Mouse (Mus musculus) intestine, embryonic 14.5 days (tissue): ENCODE measurements around the gene Trpv6. TPM values are rescaled to one million over a fixed set of nuclear protein-coding genes. Genes with fewer than 3 reads are reported as not detected.
A peak's percentile ranks its signal among the peaks of the same experiment; 100 is the strongest.

ENCODE experiments used
- ATAC-seq: fragments of 200-750 bp; cut with Nextera tagmentation; replicated peaks from 2 replicates; pipeline ENCODE4 v1.8.0; 2017; ENCODE audit warnings: low read depth, moderate number of reproducible peaks, moderate TSS enrichment, moderate library complexity; ENCODE audit not compliant: low FRiP score, low TSS enrichment
- DNase-seq: peaks from one replicate; pipeline ENCODE4 v3.0.0-alpha.2; 2018; ENCODE audit warnings: low spot score
- H3K27ac ChIP-seq: fragments of 300-500 bp; sonication (generic); 2 replicates; pipeline ENCODE4 v1.5.1; 2014; ENCODE audit warnings: low read depth, mild to moderate bottlenecking, control low read depth
- H3K27me3 ChIP-seq: fragments of 300-500 bp; sonication (generic); replicated peaks from 2 replicates; pipeline ENCODE4 v1.6.1; 2014; ENCODE audit warnings: low read length, control low read depth; ENCODE audit not compliant: control insufficient read depth, insufficient read depth
- H3K36me3 ChIP-seq: fragments of 300-500 bp; sonication (generic); 2 replicates; pipeline ENCODE4 v1.6.1; 2014; ENCODE audit warnings: low read length, control low read depth; ENCODE audit not compliant: control insufficient read depth, insufficient read depth
- H3K4me1 ChIP-seq: fragments of 300-500 bp; sonication (generic); replicated peaks from 2 replicates; pipeline ENCODE4 v1.6.1; 2014; ENCODE audit warnings: low read length, control low read depth, mixed read lengths; ENCODE audit not compliant: control insufficient read depth, insufficient read depth
- H3K4me2 ChIP-seq: fragments of 300-500 bp; sonication (generic); 2 replicates; pipeline ENCODE4 v1.6.1; 2014; ENCODE audit warnings: low read length
- H3K4me3 ChIP-seq: fragments of 300-500 bp; sonication (generic); 2 replicates; pipeline ENCODE4 v1.5.1; 2014; ENCODE audit warnings: low read depth, low read length, control low read depth, mixed read lengths
- H3K9ac ChIP-seq: fragments of 300-500 bp; sonication (generic); 2 replicates; pipeline ENCODE4 v1.6.1; 2014; ENCODE audit warnings: mild to moderate bottlenecking, low read length
- H3K9me3 ChIP-seq: fragments of 300-500 bp; sonication (generic); 2 replicates; pipeline ENCODE4 v1.6.1; 2016; ENCODE audit warnings: low read length, control low read depth; ENCODE audit not compliant: control insufficient read depth
- WGBS: fragments of 180-500 bp; shearing (Covaris S2); extraction: QIAGEN DNeasy Blood & Tissue Kit; methylation state at CpG from one replicate; pipeline ENCODE4 v1.1.7; 2014; 5-methylcytosine and 5-hydroxymethylcytosine counted together
- polyA plus RNA-seq: library from polyadenylated mRNA; unstranded; fragments of >200 nt; fragmentation: Nextera tagmentation; extraction: Ambion mirVana; gene quantifications from 2 replicates; pipeline ENCODE4 v1.2.1, GENCODE M21; 2014

Trpv6 gene
- polyA plus RNA-seq, 1 experiment from 2014 or later = 0.58 TPM

GRCm38 (mm10) chr6:41654648-41655047 lies 18.4 kb upstream of the Trpv6 start:
- Histone ChIP-seq H3K36me3 (no peaks in the 10 kb centered on the region), H3K9me3 (no peaks in the 10 kb centered on the region), H3K9ac (no peak overlapping the region), H3K27ac (no peak overlapping the region), H3K4me2 (no peak overlapping the region), H3K4me3 (no peak overlapping the region), H3K27me3 (no peaks in the 10 kb centered on the region), H3K4me1 (no peaks in the 10 kb centered on the region)
- ATAC-seq (no peak), DNase-seq (no peak)
- WGBS = 82% methylated on average over 8 of the region's 8 CpGs

- no peak overlapping the region for H3K4me3 ChIP-seq
- H3K4me1 ChIP-seq = no peaks in the 10 kb centered on the region
- no peaks in the 10 kb centered on the region for H3K36me3 ChIP-seq
- no peaks in the 10 kb centered on the region for H3K9me3 ChIP-seq
- H3K27me3 ChIP-seq = no peaks in the 10 kb centered on the region
- H3K9ac ChIP-seq = no peak overlapping the region
- ATAC-seq (no peak), DNase-seq (no peak)
- 94% methylated on average over 5 of the region's 5 CpGs for WGBS
- H3K4me2 ChIP-seq = no peak overlapping the region
- H3K27ac ChIP-seq = no peak overlapping the region
These were observed 17.0 kb upstream of the Trpv6 start for GRCm38 (mm10) chr6:41653173-41653572.

- Histone ChIP-seq H3K9ac (no peak overlapping the region), H3K4me3 (no peak overlapping the region), H3K4me2 (no peak overlapping the region), H3K27ac (no peak overlapping the region), H3K36me3 (no peaks in the 10 kb centered on the region), H3K4me1 (no peaks in the 10 kb centered on the region), H3K27me3 (no peaks in the 10 kb centered on the region), H3K9me3 (no peaks in the 10 kb centered on the region)
- ATAC-seq (no peak), DNase-seq (no peak)
These were observed 10.5 kb upstream of the Trpv6 start for GRCm38 (mm10) chr6:41646672-41647071.

GRCm38 (mm10) chr6:41646220-41646619 lies 10.0 kb upstream of the Trpv6 start:
- Histone ChIP-seq H3K27me3 (no peaks in the 10 kb centered on the region), H3K9me3 (no peaks in the 10 kb centered on the region), H3K4me1 (no peaks in the 10 kb centered on the region), H3K4me3 (no peak overlapping the region), H3K9ac (no peak overlapping the region), H3K4me2 (no peak overlapping the region), H3K36me3 (no peaks in the 10 kb centered on the region), H3K27ac (no peak overlapping the region)
- DNase-seq (no peak), ATAC-seq (no peak)
- 85% methylated on average over 3 of the region's 3 CpGs for WGBS

- Histone ChIP-seq H3K27me3 (no peaks in the 10 kb centered on the region), H3K36me3 (no peaks in the 10 kb centered on the region), H3K4me3 (no peak overlapping the region), H3K9ac (no peak overlapping the region), H3K27ac (no peak overlapping the region), H3K4me2 (no peak overlapping the region), H3K9me3 (no peaks in the 10 kb centered on the region), H3K4me1 (no peaks in the 10 kb centered on the region)
- 91% methylated on average over 3 of the region's 3 CpGs for WGBS
- DNase-seq (no peak), ATAC-seq (no peak)
These were observed 7.0 kb upstream of the Trpv6 start for GRCm38 (mm10) chr6:41643227-41643626.

GRCm38 (mm10) chr6:41642765-41643164 lies 6.6 kb upstream of the Trpv6 start:
- Histone ChIP-seq H3K4me3 (no peak overlapping the region), H3K27ac (no peak overlapping the region), H3K27me3 (no peaks in the 10 kb centered on the region), H3K9me3 (no peaks in the 10 kb centered on the region), H3K9ac (no peak overlapping the region), H3K36me3 (no peaks in the 10 kb centered on the region), H3K4me2 (no peak overlapping the region), H3K4me1 (no peaks in the 10 kb centered on the region)
- ATAC-seq (no peak), DNase-seq (no peak)
- 66% methylated on average over 4 of the region's 4 CpGs for WGBS

GRCm38 (mm10) chr6:41641173-41641866 lies 5.1 kb upstream of the Trpv6 start:
- Histone ChIP-seq H3K4me1 (no peaks in the 10 kb centered on the region), H3K9me3 (no peaks in the 10 kb centered on the region), H3K27ac (no peak overlapping the region), H3K36me3 (no peaks in the 10 kb centered on the region), H3K4me2 (no peak overlapping the region), H3K27me3 (no peaks in the 10 kb centered on the region), H3K9ac (no peak overlapping the region), H3K4me3 (no peak overlapping the region)
- 70% methylated on average over 6 of the region's 6 CpGs for WGBS
- DNase-seq (no peak), ATAC-seq (peak; percentile 61)

GRCm38 (mm10) chr6:41640449-41640848 lies 4.2 kb upstream of the Trpv6 start:
- WGBS = 72% methylated on average over 3 of the region's 3 CpGs
- no peak overlapping the region for H3K4me3 ChIP-seq
- ATAC-seq (no peak), DNase-seq (no peak)
- H3K4me2 ChIP-seq = no peak overlapping the region
- H3K27me3 ChIP-seq = no peaks in the 10 kb centered on the region
- no peak overlapping the region for H3K9ac ChIP-seq
- H3K9me3 ChIP-seq = no peaks in the 10 kb centered on the region
- no peaks in the 10 kb centered on the region for H3K36me3 ChIP-seq
- H3K27ac ChIP-seq = no peak overlapping the region
- H3K4me1 ChIP-seq = no peaks in the 10 kb centered on the region

GRCm38 (mm10) chr6:41637927-41638506 lies 1.8 kb upstream of the Trpv6 start:
- no peaks in the 10 kb centered on the region for H3K36me3 ChIP-seq
- WGBS = 71% methylated on average over 6 of the region's 6 CpGs
- H3K4me2 ChIP-seq = no peak overlapping the region
- H3K4me1 ChIP-seq = no peaks in the 10 kb centered on the region
- no peak overlapping the region for H3K27ac ChIP-seq
- no peak overlapping the region for H3K4me3 ChIP-seq
- DNase-seq (no peak), ATAC-seq (no peak)
- H3K27me3 ChIP-seq = no peaks in the 10 kb centered on the region
- no peak overlapping the region for H3K9ac ChIP-seq
- no peaks in the 10 kb centered on the region for H3K9me3 ChIP-seq
